Mouse (Mus musculus) intestine, embryonic 15.5 days (tissue): Measurements from ENCODE around the gene Prpf6. TPM values are rescaled to one million over a fixed set of nuclear protein-coding genes. Genes with fewer than 3 reads are reported as not detected.

Source experiments
- ATAC-seq: fragments of 200-750 bp; cut with Nextera tagmentation; 2 replicates; pipeline ENCODE4 v1.8.0; 2017; ENCODE audit warnings: moderate TSS enrichment, moderate library complexity
- H3K27ac ChIP-seq: fragments of 300-500 bp; sonication (generic); 2 replicates; pipeline ENCODE4 v1.5.1; 2015; ENCODE audit warnings: mild to moderate bottlenecking, inconsistent platforms
- H3K27me3 ChIP-seq: fragments of 300-500 bp; sonication (generic); replicated peaks from 2 replicates; pipeline ENCODE4 v1.6.1; 2015; ENCODE audit warnings: inconsistent platforms
- H3K36me3 ChIP-seq: fragments of 300-500 bp; sonication (generic); 2 replicates; pipeline ENCODE4 v1.6.1; 2015; ENCODE audit warnings: inconsistent platforms
- H3K4me1 ChIP-seq: fragments of 300-500 bp; sonication (generic); replicated peaks from 2 replicates; pipeline ENCODE4 v1.6.1; 2015; ENCODE audit warnings: inconsistent platforms
- H3K4me2 ChIP-seq: fragments of 300-500 bp; sonication (generic); replicated peaks from 2 replicates; pipeline ENCODE4 v1.6.1; 2015; ENCODE audit warnings: mild to moderate bottlenecking, inconsistent platforms
- H3K4me3 ChIP-seq: fragments of 300-500 bp; sonication (generic); replicated peaks from 2 replicates; pipeline ENCODE4 v1.5.1; 2015; ENCODE audit warnings: inconsistent platforms
- H3K9ac ChIP-seq: fragments of 300-500 bp; sonication (generic); 2 replicates; pipeline ENCODE4 v1.6.1; 2015; ENCODE audit warnings: inconsistent platforms
- H3K9me3 ChIP-seq: fragments of 300-500 bp; sonication (generic); 2 replicates; pipeline ENCODE4 v1.6.1; 2016; ENCODE audit warnings: inconsistent platforms
- WGBS: fragments of 180-500 bp; shearing (Covaris S2); methylation state at CpG from one replicate; pipeline ENCODE4 v1.1.7; 2015; 5-methylcytosine and 5-hydroxymethylcytosine counted together
- polyA plus RNA-seq: library from polyadenylated mRNA; unstranded; fragments of >200 nt; fragmentation: Nextera tagmentation; extraction: Ambion mirVana; gene quantifications from 2 replicates; pipeline ENCODE4 v1.2.1, GENCODE M21; 2015

The Prpf6 gene
- polyA plus RNA-seq: 50.5 and 51.9 TPM in 2 replicates

GRCm38 (mm10) chr2:181591528-181592085 is at the start of gene Prpf6:
TSS of gene Prpf6 (plus strand) at chr2:181591868.
- Histone ChIP-seq H3K9me3 (no peaks in the 10 kb centered on the region), H3K4me3 (peak within 1 kb of the TSS; percentile 89), H3K27ac (peak within 1 kb of the TSS; percentile 89), H3K36me3 (peaks cover 25% of the 10 kb centered on the region), H3K4me1 (peaks cover 15% of the 10 kb centered on the region), H3K4me2 (peak within 1 kb of the TSS; percentile 77), H3K9ac (peak within 1 kb of the TSS; percentile 87), H3K27me3 (no peaks in the 10 kb centered on the region)
- peak; percentile 30 for ATAC-seq
- 8% methylated on average over 5 of the region's 5 CpGs for WGBS

GRCm38 (mm10) chr2:181546142-181546541 is 45.5 kb upstream of the Prpf6 start:
- Histone ChIP-seq H3K27ac (no peak overlapping the region), H3K9ac (no peak overlapping the region), H3K27me3 (no peaks in the 10 kb centered on the region), H3K36me3 (peaks cover 37% of the 10 kb centered on the region), H3K9me3 (no peaks in the 10 kb centered on the region), H3K4me1 (no peaks in the 10 kb centered on the region), H3K4me2 (no peak overlapping the region), H3K4me3 (no peak overlapping the region)
- WGBS: 96% methylated on average over 7 of the region's 7 CpGs
- no peak for ATAC-seq

GRCm38 (mm10) chr2:181548227-181548626 is 43.4 kb upstream of the Prpf6 start:
- Histone ChIP-seq H3K9me3 (no peaks in the 10 kb centered on the region), H3K27ac (no peak overlapping the region), H3K27me3 (no peaks in the 10 kb centered on the region), H3K4me3 (no peak overlapping the region), H3K4me2 (no peak overlapping the region), H3K9ac (no peak overlapping the region), H3K36me3 (peaks cover 46% of the 10 kb centered on the region), H3K4me1 (no peaks in the 10 kb centered on the region)
- ATAC-seq: no peak
- WGBS: 85% methylated on average over 1 of the region's 1 CpGs

GRCm38 (mm10) chr2:181548682-181549081 is 43.0 kb upstream of the Prpf6 start:
- Histone ChIP-seq H3K9me3 (no peaks in the 10 kb centered on the region), H3K4me1 (no peaks in the 10 kb centered on the region), H3K4me2 (no peak overlapping the region), H3K9ac (no peak overlapping the region), H3K4me3 (no peak overlapping the region), H3K27me3 (no peaks in the 10 kb centered on the region), H3K36me3 (peaks cover 46% of the 10 kb centered on the region), H3K27ac (no peak overlapping the region)
- ATAC-seq: no peak
- WGBS: 85% methylated on average over 5 of the region's 5 CpGs

GRCm38 (mm10) chr2:181550233-181550632 is 41.4 kb upstream of the Prpf6 start:
- Histone ChIP-seq H3K4me3 (no peak overlapping the region), H3K27ac (no peak overlapping the region), H3K36me3 (peaks cover 46% of the 10 kb centered on the region), H3K9me3 (no peaks in the 10 kb centered on the region), H3K4me2 (no peak overlapping the region), H3K27me3 (no peaks in the 10 kb centered on the region), H3K4me1 (no peaks in the 10 kb centered on the region), H3K9ac (no peak overlapping the region)
- WGBS: 92% methylated on average over 2 of the region's 2 CpGs
- ATAC-seq: no peak

DNA sequence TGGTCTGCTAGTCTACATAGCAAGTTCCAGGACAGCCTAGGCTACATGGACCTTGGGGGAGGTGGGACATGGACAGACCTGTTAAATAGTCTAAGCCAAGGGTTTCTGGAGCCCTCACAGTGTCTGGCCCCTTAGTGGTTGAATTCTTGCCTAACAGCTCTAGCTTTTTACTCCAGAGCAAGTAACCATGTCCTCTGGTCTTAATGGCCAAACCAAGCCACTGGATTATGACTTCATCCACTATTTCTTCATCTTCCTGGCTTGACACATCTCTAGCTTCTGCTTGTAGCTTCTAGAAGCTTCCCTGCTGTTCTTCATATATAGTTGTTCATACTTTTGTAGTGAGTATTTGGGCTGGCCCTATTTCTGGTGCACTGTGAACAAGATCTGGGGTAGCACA is 37.9 kb upstream of the Prpf6 start:
- Histone ChIP-seq H3K27ac (no peak overlapping the region), H3K4me1 (no peaks in the 10 kb centered on the region), H3K36me3 (peaks cover 31% of the 10 kb centered on the region), H3K9me3 (no peaks in the 10 kb centered on the region), H3K9ac (no peak overlapping the region), H3K4me2 (no peak overlapping the region), H3K27me3 (no peaks in the 10 kb centered on the region), H3K4me3 (no peak overlapping the region)
- ATAC-seq: no peak

GRCm38 (mm10) chr2:181567338-181567737 is 24.3 kb upstream of the Prpf6 start:
- Histone ChIP-seq H3K27me3 (no peaks in the 10 kb centered on the region), H3K36me3 (peaks cover 3% of the 10 kb centered on the region; the same call in 1 of the 2 replicates), H3K9me3 (no peaks in the 10 kb centered on the region), H3K4me2 (no peak overlapping the region), H3K27ac (no peak overlapping the region), H3K4me1 (no peaks in the 10 kb centered on the region), H3K9ac (no peak overlapping the region), H3K4me3 (no peak overlapping the region)
- 84% methylated on average over 3 of the region's 3 CpGs for whole genome bisulfite sequencing
- no peak for ATAC-seq

GRCm38 (mm10) chr2:181568272-181569008 is 23.2 kb upstream of the Prpf6 start:
- Histone ChIP-seq H3K9ac (no peak overlapping the region), H3K4me2 (no peak overlapping the region), H3K36me3 (peaks cover 4% of the 10 kb centered on the region; the same call in 1 of the 2 replicates), H3K9me3 (no peaks in the 10 kb centered on the region), H3K27ac (no peak overlapping the region), H3K4me3 (no peak overlapping the region), H3K27me3 (no peaks in the 10 kb centered on the region), H3K4me1 (no peaks in the 10 kb centered on the region)
- ATAC-seq: 0 out of 2 replicates have a peak, but pooled peaks have one; percentile 51
- 86% methylated on average over 7 of the region's 7 CpGs for WGBS

DNA sequence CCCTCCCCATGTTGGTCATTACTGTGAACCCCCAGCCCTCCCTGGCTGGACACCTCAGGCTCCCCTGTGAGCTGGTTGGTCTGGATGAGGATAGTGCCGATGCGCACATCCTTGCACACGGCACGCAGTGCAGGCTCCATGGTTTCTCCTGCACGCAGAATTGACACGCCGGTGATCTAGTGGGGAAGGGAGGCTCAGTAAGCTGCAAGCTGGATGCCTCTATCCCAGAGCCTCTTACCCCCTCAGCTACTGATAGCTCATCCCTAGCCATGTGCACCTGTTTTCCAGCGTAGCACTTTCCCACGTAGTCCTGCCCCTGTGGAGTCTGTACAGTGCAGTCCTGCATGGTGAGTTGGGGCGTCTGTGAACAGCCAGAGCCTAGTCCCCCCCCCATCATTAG is 21.8 kb upstream of the Prpf6 start:
- WGBS: 88% methylated on average over 10 of the region's 10 CpGs
- no peak overlapping the region for H3K9ac ChIP-seq
- no peak overlapping the region for H3K27ac ChIP-seq
- peaks cover 8% of the 10 kb centered on the region; the same call in 1 of the 2 replicates for H3K36me3 ChIP-seq
- H3K4me3 ChIP-seq: no peak overlapping the region
- H3K4me1 ChIP-seq: no peaks in the 10 kb centered on the region
- ATAC-seq: no peak
- no peaks in the 10 kb centered on the region for H3K27me3 ChIP-seq
- H3K9me3 ChIP-seq: no peaks in the 10 kb centered on the region
- no peak overlapping the region for H3K4me2 ChIP-seq

DNA sequence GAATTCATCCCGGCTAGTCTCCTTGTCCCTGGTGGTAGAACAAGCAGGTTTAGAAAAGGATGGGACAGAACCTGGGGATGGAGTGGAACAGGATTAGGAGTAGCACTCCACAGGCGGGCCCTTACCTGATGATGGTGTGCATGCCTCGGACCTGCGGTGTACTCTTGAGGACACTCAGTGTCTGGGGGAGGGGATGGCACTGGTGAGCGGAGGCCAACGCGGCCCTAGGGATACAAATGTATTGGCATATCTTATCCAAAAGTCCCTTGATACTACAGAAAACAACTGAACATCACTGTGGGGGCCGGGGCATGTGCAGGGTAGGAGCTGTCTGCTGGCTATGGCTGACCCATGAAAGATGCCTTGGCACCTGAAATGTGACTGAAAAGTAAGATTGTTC is 21.3 kb upstream of the Prpf6 start:
- Histone ChIP-seq H3K27me3 (no peaks in the 10 kb centered on the region), H3K9me3 (no peaks in the 10 kb centered on the region), H3K36me3 (peaks cover 8% of the 10 kb centered on the region; the same call in 1 of the 2 replicates), H3K9ac (no peak overlapping the region), H3K4me3 (no peak overlapping the region), H3K4me1 (no peaks in the 10 kb centered on the region), H3K27ac (no peak overlapping the region), H3K4me2 (no peak overlapping the region)
- WGBS: 88% methylated on average over 8 of the region's 8 CpGs
- no peak for ATAC-seq

DNA sequence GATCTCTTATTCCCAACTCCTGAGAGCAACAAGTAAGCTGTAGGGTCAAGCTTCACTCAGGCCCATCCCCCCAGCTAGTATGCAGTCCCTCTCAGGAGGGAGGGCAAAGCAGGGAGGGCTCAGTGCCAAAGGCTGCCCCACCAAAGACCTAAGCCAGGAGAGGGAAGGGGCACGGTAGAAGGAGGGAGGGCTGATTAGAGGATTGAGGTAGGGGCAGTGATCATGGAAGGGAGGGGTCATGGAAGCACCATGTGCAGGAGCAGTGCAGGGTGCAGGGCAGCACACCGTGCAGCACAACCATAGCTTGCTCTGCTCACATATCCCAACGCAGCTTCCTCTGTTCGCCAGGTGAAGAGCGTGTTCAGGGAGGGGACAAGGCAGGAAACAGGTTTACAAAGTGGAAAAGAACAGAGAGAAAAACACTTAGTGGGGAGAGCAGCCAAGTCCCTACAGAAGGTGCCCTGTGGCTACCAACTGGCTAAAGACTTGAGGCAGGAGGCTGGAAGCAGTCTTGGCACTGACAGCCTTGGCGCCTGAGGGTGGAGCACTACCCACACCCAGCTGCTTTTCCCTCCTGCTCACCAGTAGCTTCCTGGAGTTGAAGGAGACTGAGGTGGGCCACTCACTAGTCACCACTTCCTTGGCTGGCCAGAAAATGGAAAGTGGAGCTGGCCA is 20.6 kb upstream of the Prpf6 start:
- H3K4me3 ChIP-seq: no peak overlapping the region
- no peak overlapping the region for H3K27ac ChIP-seq
- ATAC-seq: no peak
- H3K4me1 ChIP-seq: no peaks in the 10 kb centered on the region
- no peaks in the 10 kb centered on the region for H3K9me3 ChIP-seq
- no peaks in the 10 kb centered on the region for H3K27me3 ChIP-seq
- H3K36me3 ChIP-seq: peaks cover 8% of the 10 kb centered on the region; the same call in 1 of the 2 replicates
- H3K9ac ChIP-seq: no peak overlapping the region
- 69% methylated on average over 6 of the region's 6 CpGs for WGBS
- H3K4me2 ChIP-seq: no peak overlapping the region

GRCm38 (mm10) chr2:181571941-181572670 is 19.6 kb upstream of the Prpf6 start:
- no peaks in the 10 kb centered on the region for H3K4me1 ChIP-seq

More at GRCm38 (mm10) chr2:181571941-181572670, 19.6 kb upstream of the Prpf6 start:
- Histone ChIP-seq H3K4me2 (no peak overlapping the region), H3K27ac (no peak overlapping the region), H3K4me3 (no peak overlapping the region), H3K36me3 (peaks cover 8% of the 10 kb centered on the region; the same call in 1 of the 2 replicates), H3K9ac (no peak overlapping the region), H3K27me3 (no peaks in the 10 kb centered on the region), H3K9me3 (no peaks in the 10 kb centered on the region)
- 89% methylated on average over 11 of the region's 11 CpGs for WGBS
- ATAC-seq: no peak
